Mouse (Mus musculus) brain, embryonic 14.5 days (tissue): ENCODE results near the gene Kcnk1.

Source experiments
- CTCF ChIP-seq: fragments of 200-500 bp; IDR thresholded peaks from 2 replicates; pipeline ENCODE4 v1.5.1; 2012; ENCODE audit warnings: inconsistent platforms, mild to moderate bottlenecking, moderate library complexity, borderline replicate concordance; ENCODE audit not compliant: insufficient read depth, insufficient read length; ENCODE audit errors: extremely low read depth
- POLR2A ChIP-seq: fragments of 200-500 bp; IDR thresholded peaks from 2 replicates; pipeline ENCODE4 v1.6.1; 2012; ENCODE audit warnings: mild to moderate bottlenecking, inconsistent platforms, borderline replicate concordance; ENCODE audit not compliant: poor library complexity, insufficient read depth, insufficient read length, severe bottlenecking; ENCODE audit errors: extremely low read depth

DNA sequence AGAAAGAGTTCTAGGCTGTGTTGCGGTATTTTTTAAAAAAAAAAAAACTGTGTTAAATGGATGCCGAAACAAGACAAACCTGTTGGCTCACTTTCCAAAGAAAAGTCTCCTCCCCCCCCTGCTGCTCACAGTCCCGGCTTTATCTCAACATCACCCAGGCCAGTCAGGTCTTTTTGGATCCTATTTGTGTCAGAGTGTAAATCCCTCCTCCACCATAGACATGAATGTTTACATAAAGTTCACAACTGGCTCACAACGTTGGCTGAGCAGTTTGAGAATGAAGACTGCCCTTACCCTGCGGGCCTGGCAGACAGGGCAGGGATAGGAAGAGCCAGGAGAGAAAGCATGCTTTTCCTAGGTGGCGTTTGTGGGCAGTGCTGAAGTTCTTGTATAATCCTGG, 2.0 kb downstream of the Kcnk1 start:
- TF ChIP-seq CTCF (no peak), POLR2A (no peak)
